19 mouse cellular contexts compared by ENCODE assay signal in genomic region chr15:67513722-67514121, GRCm38 (mm10).
"Had no signal": no experiment of that assay in that cellular context is flagged by ENCODE, and none has a peak within 500 bp of the region (broad histone marks: within the 10 kb centered on the region; RNA-seq: fewer than 3 reads in every experiment).

No protein-coding gene starts in this region.

- ATAC-seq: hindbrain, postnatal 0 days; intestine, embryonic 16.5 days had no signal

- DNase-seq: gastrocnemius, adult 2 months; gastrocnemius, postnatal 10 days; gastrocnemius, postnatal 25 days; heart, postnatal 10 days; kidney, adult 11 months; kidney, postnatal 14 days; left cerebral cortex, postnatal 4 days; liver, embryonic 13.5 days had no signal

- H3K4me3 ChIP-seq: gastrocnemius, adult 2 months; heart, embryonic 10.5 days; heart, embryonic 12.5 days; hindbrain, embryonic 13.5 days; hindbrain, embryonic 15.5 days; kidney, embryonic 15.5 days; layer of hippocampus, adult 2 months; limb, embryonic 13.5 days; limb, embryonic 15.5 days; liver, embryonic 13.5 days had no signal

- H3K27ac ChIP-seq: gastrocnemius, adult 2 months; heart, embryonic 10.5 days; hindbrain, embryonic 13.5 days; hindbrain, embryonic 15.5 days; hindbrain, postnatal 0 days; kidney, embryonic 15.5 days; kidney, postnatal 0 days; layer of hippocampus, adult 2 months; limb, embryonic 13.5 days; limb, embryonic 15.5 days; liver, embryonic 13.5 days had no signal

- H3K36me3 ChIP-seq: heart, embryonic 10.5 days; heart, embryonic 12.5 days; hindbrain, embryonic 13.5 days; hindbrain, embryonic 15.5 days; kidney, embryonic 15.5 days; limb, embryonic 13.5 days; limb, embryonic 15.5 days; liver, embryonic 13.5 days had no signal
